Mouse (Mus musculus): ENCODE measurements around the gene Gatad2b.

The Gatad2b gene

GRCm38 (mm10) chr3:90378496-90378895 is 85.5 kb downstream of the Gatad2b start:
- DNase-seq (ENCODE audit: low spot score in 2 of 2) = no peak

- no peak for DNase-seq (ENCODE audit: low spot score in 2 of 2)
Observed at GRCm38 (mm10) chr3:90381727-90382126, 88.7 kb downstream of the Gatad2b start.

GRCm38 (mm10) chr3:90383690-90384089 is 90.7 kb downstream of the Gatad2b start:
- peak in 1 of 2 experiments; percentile 59 for DNase-seq (ENCODE audit: low spot score in 2 of 2)

- DNase-seq (ENCODE audit: low spot score in 2 of 2) = no peak
Observed at GRCm38 (mm10) chr3:90384851-90385375, 91.9 kb downstream of the Gatad2b start.

- no peak for DNase-seq (ENCODE audit: low spot score in 2 of 2)
Observed at GRCm38 (mm10) chr3:90386817-90387216, 93.8 kb downstream of the Gatad2b start.

GRCm38 (mm10) chr3:90387483-90387882 is 94.5 kb downstream of the Gatad2b start:
- DNase-seq (ENCODE audit: low spot score in 2 of 2) = no peak

- no peak for DNase-seq (ENCODE audit: low spot score in 2 of 2)
Observed at GRCm38 (mm10) chr3:90388192-90388591, 95.2 kb downstream of the Gatad2b start.

- DNase-seq (ENCODE audit: low spot score in 2 of 2) = no peak
Observed at GRCm38 (mm10) chr3:90388726-90389510, 95.9 kb downstream of the Gatad2b start.

- no peak for DNase-seq (ENCODE audit: low spot score in 2 of 2)
Observed at GRCm38 (mm10) chr3:90389511-90390490, 96.8 kb downstream of the Gatad2b start, which contains the start of gene Slc27a3. TSS of gene Slc27a3 (minus strand) at chr3:90389938.

- no peak for DNase-seq (ENCODE audit: low spot score in 2 of 2)
Observed at GRCm38 (mm10) chr3:90391004-90391403, 98.0 kb downstream of the Gatad2b start.

- DNase-seq (ENCODE audit: low spot score in 2 of 2) = no peak
Observed at GRCm38 (mm10) chr3:90391941-90392340, 99.0 kb downstream of the Gatad2b start.

GRCm38 (mm10) chr3:90392661-90393060 is 99.7 kb downstream of the Gatad2b start:
- DNase-seq (ENCODE audit: low spot score in 2 of 2) = no peak

GRCm38 (mm10) chr3:90395629-90396028 is 102.7 kb downstream of the Gatad2b start:
- no peak for DNase-seq (ENCODE audit: low spot score in 2 of 2)

GRCm38 (mm10) chr3:90400993-90401392 is 108.0 kb downstream of the Gatad2b start:
- no peak for DNase-seq (ENCODE audit: low spot score in 2 of 2)

GRCm38 (mm10) chr3:90404121-90404520 is 111.1 kb downstream of the Gatad2b start:
- DNase-seq (ENCODE audit: low spot score in 2 of 2) = no peak

- no peak for DNase-seq (ENCODE audit: low spot score in 2 of 2)
Observed at GRCm38 (mm10) chr3:90404609-90405008, 111.6 kb downstream of the Gatad2b start.

- no peak for DNase-seq (ENCODE audit: low spot score in 2 of 2)
Observed at GRCm38 (mm10) chr3:90406414-90406813, 113.4 kb downstream of the Gatad2b start.

GRCm38 (mm10) chr3:90408721-90409120 is 115.7 kb downstream of the Gatad2b start:
- no peak for DNase-seq (ENCODE audit: low spot score in 2 of 2)

- peak; percentile 56 to 80 for DNase-seq (ENCODE audit: low spot score in 2 of 2)
Observed at GRCm38 (mm10) chr3:90412312-90413010, 119.5 kb downstream of the Gatad2b start.

GRCm38 (mm10) chr3:90413011-90413396 is 120.0 kb downstream of the Gatad2b start:
- DNase-seq (ENCODE audit: low spot score in 2 of 2) = no peak

Data from spleen, postnatal 10 days (tissue).